ENCODE assay signal across 18 mouse cellular contexts in genomic region chr6:82609339-82609926, GRCm38 (mm10).
DNase-seq lines count a peak whose midpoint lies in the region; ATAC-seq lines count a peak whose summit lies in the region.
"Had no signal": no experiment of that assay in that cellular context is flagged by ENCODE, and none has a peak within 500 bp of the region (broad histone marks: within the 10 kb centered on the region; RNA-seq: fewer than 3 reads in every experiment).

No protein-coding gene starts in this region.

- no peaks in the 10 kb centered on the region for H3K36me3 ChIP-seq in hindbrain, embryonic 14.5 days (replicated peaks; ENCODE audit: control insufficient read depth, insufficient read depth)
- no peaks in the 10 kb centered on the region for H3K36me3 ChIP-seq in kidney, embryonic 14.5 days (ENCODE audit: control insufficient read depth, insufficient read depth, low read length)
- H3K36me3 ChIP-seq: heart, embryonic 15.5 days; intestine, embryonic 15.5 days; midbrain, embryonic 12.5 days; stomach, embryonic 15.5 days had no signal

- WGBS in hindbrain, embryonic 14.5 days, result 37% methylated on average over 7 of the region's 7 CpGs
- 88% methylated on average over 7 of the region's 7 CpGs for WGBS in kidney, embryonic 14.5 days

- peak; percentile 34; the same call in 1 of the 2 replicates for ATAC-seq in frontal cortex, adult (ENCODE audit: low TSS enrichment)
- peak; percentile 76; the same call in 1 of the 2 replicates for ATAC-seq in hindbrain, embryonic 14.5 days (ENCODE audit: low FRiP score)
- no peak for ATAC-seq in kidney, embryonic 14.5 days (ENCODE audit: low FRiP score, low TSS enrichment)
- ATAC-seq: intestine, embryonic 15.5 days; lung, postnatal 0 days had no signal

- no peaks in the 10 kb centered on the region for H3K9me3 ChIP-seq in hindbrain, embryonic 14.5 days (ENCODE audit: control insufficient read depth, low read length)
- H3K9me3 ChIP-seq in kidney, embryonic 14.5 days (ENCODE audit: control insufficient read depth, low read length), result no peaks in the 10 kb centered on the region
- H3K9me3 ChIP-seq: heart, embryonic 15.5 days; intestine, embryonic 15.5 days; midbrain, embryonic 12.5 days; stomach, embryonic 15.5 days had no signal

- no peak overlapping the region; the same call in 1 of the 2 replicates for H3K27ac ChIP-seq in hindbrain, embryonic 14.5 days
- no peak overlapping the region for H3K27ac ChIP-seq in kidney, embryonic 14.5 days (ENCODE audit: low read depth, low read length)
- H3K27ac ChIP-seq: heart, embryonic 15.5 days; intestine, embryonic 15.5 days; midbrain, embryonic 12.5 days; stomach, embryonic 15.5 days had no signal

- H3K4me3 ChIP-seq in hindbrain, embryonic 14.5 days (replicated peaks; ENCODE audit: low read length), result no peak overlapping the region
- H3K4me3 ChIP-seq in kidney, embryonic 14.5 days (ENCODE audit: low read length), result no peak overlapping the region
- H3K4me3 ChIP-seq: heart, embryonic 15.5 days; intestine, embryonic 15.5 days; midbrain, embryonic 12.5 days; stomach, embryonic 15.5 days had no signal

- no peak for DNase-seq in frontal cortex, postnatal 14 days (ENCODE audit: low spot score in 2 of 2)
- DNase-seq in right cerebral cortex, postnatal 10 days (ENCODE audit: low spot score in 2 of 2), result peak; percentile 50 to 66
- no peak for DNase-seq in right cerebral cortex, adult 18-20 months
- DNase-seq in hindbrain, embryonic 14.5 days (ENCODE audit: low spot score), result peak; percentile 52
- peak; percentile 11 for DNase-seq in telencephalon, adult 2 months (ENCODE audit: low read depth, low spot score)
- DNase-seq in urinary bladder, postnatal 14 days (ENCODE audit: low spot score), result no peak
- DNase-seq: adrenal gland, postnatal 36 days; B cell, adult 2 months; cerebellum, adult 11-12 months; kidney, postnatal 25 days; layer of hippocampus, postnatal 36 days had no signal

- no peak overlapping the region for H3K9ac ChIP-seq in hindbrain, embryonic 14.5 days
- H3K9ac ChIP-seq in kidney, embryonic 14.5 days (ENCODE audit: low read depth, low read length), result no peak overlapping the region
- H3K9ac ChIP-seq: heart, embryonic 15.5 days; intestine, embryonic 15.5 days; midbrain, embryonic 12.5 days; stomach, embryonic 15.5 days had no signal

- no peaks in the 10 kb centered on the region for H3K27me3 ChIP-seq in hindbrain, embryonic 14.5 days (ENCODE audit: control insufficient read depth, insufficient read depth, low read length)
- H3K27me3 ChIP-seq in kidney, embryonic 14.5 days (ENCODE audit: control insufficient read depth, insufficient read depth, low read length), result no peaks in the 10 kb centered on the region
- H3K27me3 ChIP-seq: heart, embryonic 15.5 days; intestine, embryonic 15.5 days; midbrain, embryonic 12.5 days; stomach, embryonic 15.5 days had no signal

- peaks cover 8% of the 10 kb centered on the region; the same call in 1 of the 2 replicates for H3K4me1 ChIP-seq in hindbrain, embryonic 14.5 days (replicated peaks; ENCODE audit: control insufficient read depth, insufficient read depth, low read length)
- H3K4me1 ChIP-seq in kidney, embryonic 14.5 days (ENCODE audit: control insufficient read depth, insufficient read depth, low read length), result no peaks in the 10 kb centered on the region
- H3K4me1 ChIP-seq: heart, embryonic 15.5 days; intestine, embryonic 15.5 days; stomach, embryonic 15.5 days had no signal

- 0 out of 2 replicates have a peak overlapping the region, but pooled peaks have one; percentile 5 for H3K4me2 ChIP-seq in hindbrain, embryonic 14.5 days (replicated peaks)
- no peak overlapping the region for H3K4me2 ChIP-seq in kidney, embryonic 14.5 days (replicated peaks; ENCODE audit: low read depth, low read length)
- H3K4me2 ChIP-seq: heart, embryonic 15.5 days; intestine, embryonic 15.5 days; midbrain, embryonic 12.5 days; stomach, embryonic 15.5 days had no signal

Comparison
In these comparisons a context has a peak if more than half of its experiments do, and no peak if none do; other contexts are left out.
1. DNase-seq: peak in right cerebral cortex, postnatal 10 days (2 of 2), hindbrain, embryonic 14.5 days (single experiment) and telencephalon, adult 2 months (single experiment); none in frontal cortex, postnatal 14 days (0 of 2), right cerebral cortex, adult 18-20 months (single experiment) and urinary bladder, postnatal 14 days (single experiment).